Mouse (Mus musculus): ENCODE data around the gene Ttll5. TPM values are rescaled to one million over a fixed set of nuclear protein-coding genes. Genes with fewer than 3 reads are reported as not detected.

The Ttll5 gene
- polyA plus RNA-seq, 1 experiment = 6.6 TPM

DNA sequence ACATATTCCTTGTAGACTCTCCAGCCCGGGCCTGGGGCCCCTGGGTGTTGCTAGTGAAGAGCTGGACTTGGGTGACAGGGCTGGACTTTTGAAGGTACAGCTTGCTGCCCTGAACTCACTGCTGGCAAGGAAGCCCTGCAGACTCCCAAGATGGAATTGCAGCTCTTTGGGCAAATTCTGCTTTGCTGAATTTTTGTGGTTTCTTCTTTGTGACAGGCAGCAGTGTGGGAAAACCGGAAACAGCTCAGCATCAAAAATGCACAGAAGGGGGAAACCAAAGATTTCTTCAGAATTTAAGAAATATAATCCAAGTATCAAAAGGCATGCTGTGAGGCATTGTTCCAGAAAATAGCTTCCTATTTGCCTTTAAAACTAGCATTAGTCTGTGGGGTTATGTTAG lies 189.7 kb downstream of the Ttll5 start:
- Histone ChIP-seq H3K36me3 (replicated peaks; ENCODE audit: low read length) (peaks cover 35% of the 10 kb centered on the region), H3K9me3 (no peaks in the 10 kb centered on the region), H3K4me1 (peaks cover 12% of the 10 kb centered on the region), H3K27me3 (replicated peaks) (peaks cover 2% of the 10 kb centered on the region), H3K4me3 (replicated peaks) (no peak overlapping the region)
- TF ChIP-seq GATA1 (IDR thresholded peaks at IDR 0.05; ENCODE audit: borderline replicate concordance, low read length) = no peak
- no peak for TF ChIP-seq FLI1 (IDR thresholded peaks at IDR 0.05; ENCODE audit: low read length)

DNA sequence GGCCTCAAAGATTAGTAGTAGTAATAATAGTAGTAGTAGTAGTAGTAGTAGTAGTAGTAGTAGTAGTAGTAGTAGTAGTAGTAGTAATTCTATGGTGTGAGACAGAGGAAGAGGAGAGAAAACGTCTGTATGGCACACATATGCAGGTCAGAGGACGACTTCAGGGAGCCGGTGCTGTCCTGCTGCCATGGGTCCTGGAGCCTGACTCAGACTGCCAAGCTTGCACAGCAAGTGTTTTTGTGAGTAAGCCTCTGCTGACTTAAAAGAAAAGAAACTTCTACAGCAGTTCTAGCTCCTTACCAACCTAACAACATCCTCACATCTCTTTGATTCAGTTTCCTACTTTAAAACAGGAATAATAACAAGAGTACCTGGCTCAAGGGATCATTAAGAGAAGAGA lies 190.2 kb downstream of the Ttll5 start:
- H3K4me1 ChIP-seq = peaks cover 11% of the 10 kb centered on the region
- H3K9me3 ChIP-seq = no peaks in the 10 kb centered on the region
- peaks cover 35% of the 10 kb centered on the region for H3K36me3 ChIP-seq (replicated peaks; ENCODE audit: low read length)
- no peak for TF ChIP-seq GATA1 (IDR thresholded peaks at IDR 0.05; ENCODE audit: borderline replicate concordance, low read length)
- TF ChIP-seq FLI1 (IDR thresholded peaks at IDR 0.05; ENCODE audit: low read length) = no peak
- no peak overlapping the region for H3K4me3 ChIP-seq (replicated peaks)
- H3K27me3 ChIP-seq (replicated peaks) = peaks cover 2% of the 10 kb centered on the region

- H3K4me3 ChIP-seq (replicated peaks) = no peak overlapping the region
- no peak for TF ChIP-seq GATA1 (IDR thresholded peaks at IDR 0.05; ENCODE audit: borderline replicate concordance, low read length)
- TF ChIP-seq FLI1 (IDR thresholded peaks at IDR 0.05; ENCODE audit: low read length) = no peak
- H3K27me3 ChIP-seq (replicated peaks) = peaks cover 2% of the 10 kb centered on the region
- peaks cover 11% of the 10 kb centered on the region for H3K4me1 ChIP-seq
- H3K36me3 ChIP-seq (replicated peaks; ENCODE audit: low read length) = peaks cover 36% of the 10 kb centered on the region
- no peaks in the 10 kb centered on the region for H3K9me3 ChIP-seq
These were observed 190.7 kb downstream of the Ttll5 start for GRCm38 (mm10) chr12:86015114-86015513.

DNA sequence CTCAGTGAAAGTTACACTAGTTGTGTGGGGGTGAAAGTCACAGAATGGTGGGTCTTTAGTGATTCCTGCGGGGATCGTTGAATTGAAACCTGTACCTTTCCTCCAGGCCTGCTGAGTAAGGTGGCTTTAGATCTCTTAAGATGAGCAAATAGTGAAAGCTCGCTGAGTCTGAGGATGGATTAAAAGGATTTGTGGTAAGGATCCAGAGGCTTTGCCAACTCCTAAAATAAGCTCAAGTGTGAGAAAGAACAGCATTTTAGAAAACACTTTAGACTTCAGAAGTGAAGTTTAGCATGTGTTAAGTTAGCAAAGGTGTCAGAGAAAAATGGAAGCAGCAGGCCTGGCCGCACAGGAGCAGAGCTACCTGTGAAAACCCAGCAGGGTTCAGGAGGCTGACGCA lies 192.9 kb downstream of the Ttll5 start:
- Histone ChIP-seq H3K9me3 (no peaks in the 10 kb centered on the region), H3K27me3 (replicated peaks) (no peaks in the 10 kb centered on the region), H3K4me3 (replicated peaks) (no peak overlapping the region), H3K4me1 (peaks cover 14% of the 10 kb centered on the region), H3K36me3 (replicated peaks; ENCODE audit: low read length) (peaks cover 49% of the 10 kb centered on the region)
- TF ChIP-seq FLI1 (IDR thresholded peaks at IDR 0.05; ENCODE audit: low read length) (no peak), GATA1 (IDR thresholded peaks at IDR 0.05; ENCODE audit: borderline replicate concordance, low read length) (no peak)

- Histone ChIP-seq H3K4me1 (peaks cover 23% of the 10 kb centered on the region), H3K36me3 (replicated peaks; ENCODE audit: low read length) (peaks cover 38% of the 10 kb centered on the region), H3K4me3 (replicated peaks) (no peak overlapping the region), H3K9me3 (no peaks in the 10 kb centered on the region), H3K27me3 (replicated peaks) (no peaks in the 10 kb centered on the region)
- TF ChIP-seq GATA1 (IDR thresholded peaks at IDR 0.05; ENCODE audit: borderline replicate concordance, low read length) (no peak), FLI1 (IDR thresholded peaks at IDR 0.05; ENCODE audit: low read length) (no peak)
These were observed 197.1 kb downstream of the Ttll5 start for GRCm38 (mm10) chr12:86021583-86021982.

GRCm38 (mm10) chr12:86022282-86022984 lies 198.0 kb downstream of the Ttll5 start:
- H3K4me1 ChIP-seq = peaks cover 16% of the 10 kb centered on the region
- no peak for TF ChIP-seq GATA1 (IDR thresholded peaks at IDR 0.05; ENCODE audit: borderline replicate concordance, low read length)
- TF ChIP-seq FLI1 (IDR thresholded peaks at IDR 0.05; ENCODE audit: low read length) = no peak
- no peak overlapping the region for H3K4me3 ChIP-seq (replicated peaks)
- no peaks in the 10 kb centered on the region for H3K27me3 ChIP-seq (replicated peaks)
- H3K9me3 ChIP-seq = no peaks in the 10 kb centered on the region
- H3K36me3 ChIP-seq (replicated peaks; ENCODE audit: low read length) = peaks cover 38% of the 10 kb centered on the region

- H3K9me3 ChIP-seq = no peaks in the 10 kb centered on the region
- H3K36me3 ChIP-seq (replicated peaks; ENCODE audit: low read length) = peaks cover 38% of the 10 kb centered on the region
- no peaks in the 10 kb centered on the region for H3K27me3 ChIP-seq (replicated peaks)
- no peak overlapping the region for H3K4me3 ChIP-seq (replicated peaks)
- TF ChIP-seq GATA1 (IDR thresholded peaks at IDR 0.05; ENCODE audit: borderline replicate concordance, low read length) (no peak), FLI1 (IDR thresholded peaks at IDR 0.05; ENCODE audit: low read length) (no peak)
- peaks cover 16% of the 10 kb centered on the region for H3K4me1 ChIP-seq
These were observed 198.8 kb downstream of the Ttll5 start for GRCm38 (mm10) chr12:86023081-86023871.

DNA sequence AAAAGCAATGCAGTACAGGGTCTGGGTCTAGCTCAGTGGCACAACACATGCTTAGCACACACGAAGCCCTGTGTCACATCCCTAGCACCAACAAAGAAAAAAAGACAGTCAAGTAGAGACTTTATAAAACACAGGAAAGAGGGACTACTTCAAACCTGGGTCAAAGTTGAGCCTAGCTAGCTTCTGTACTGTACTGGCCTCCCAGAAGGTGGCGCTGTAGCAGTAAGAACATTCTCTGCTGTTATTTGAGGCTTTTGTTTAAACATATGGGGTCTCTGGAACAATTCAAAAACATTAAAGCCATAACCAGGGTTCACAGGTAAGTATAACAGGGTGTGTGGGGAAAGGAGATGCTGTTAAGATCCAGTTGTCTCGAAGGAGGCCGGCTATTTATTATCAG lies 200.0 kb downstream of the Ttll5 start:
- no peaks in the 10 kb centered on the region for H3K9me3 ChIP-seq
- TF ChIP-seq GATA1 (IDR thresholded peaks at IDR 0.05; ENCODE audit: borderline replicate concordance, low read length) = no peak
- TF ChIP-seq FLI1 (IDR thresholded peaks at IDR 0.05; ENCODE audit: low read length) = no peak
- peaks cover 17% of the 10 kb centered on the region for H3K4me1 ChIP-seq
- peaks cover 40% of the 10 kb centered on the region for H3K36me3 ChIP-seq (replicated peaks; ENCODE audit: low read length)
- H3K4me3 ChIP-seq (replicated peaks) = no peak overlapping the region
- no peaks in the 10 kb centered on the region for H3K27me3 ChIP-seq (replicated peaks)

DNA sequence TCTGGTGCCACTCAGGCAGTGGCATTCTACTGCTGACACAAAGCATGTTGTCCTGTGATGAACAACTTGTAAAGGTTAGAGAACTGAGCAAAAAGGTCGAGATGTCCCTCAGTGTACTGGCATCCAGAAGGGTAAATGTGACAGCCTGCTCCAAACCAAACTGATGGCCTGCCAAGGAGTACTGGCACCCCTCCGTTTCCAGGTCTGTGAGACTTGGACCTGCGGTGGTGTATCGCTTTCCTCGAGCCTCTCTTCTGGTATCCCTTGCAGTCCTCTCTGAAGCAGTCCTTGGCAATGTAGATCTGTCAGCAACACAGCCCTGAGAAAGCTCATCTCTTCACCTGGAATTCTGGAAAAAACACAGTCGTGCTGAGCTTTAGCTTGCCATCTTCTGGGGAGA lies 201.0 kb downstream of the Ttll5 start:
- peaks cover 27% of the 10 kb centered on the region for H3K4me1 ChIP-seq
- no peak overlapping the region for H3K4me3 ChIP-seq (replicated peaks)
- no peaks in the 10 kb centered on the region for H3K9me3 ChIP-seq
- TF ChIP-seq GATA1 (IDR thresholded peaks at IDR 0.05; ENCODE audit: borderline replicate concordance, low read length) = no peak
- no peak for TF ChIP-seq FLI1 (IDR thresholded peaks at IDR 0.05; ENCODE audit: low read length)
- peaks cover 36% of the 10 kb centered on the region for H3K36me3 ChIP-seq (replicated peaks; ENCODE audit: low read length)
- H3K27me3 ChIP-seq (replicated peaks) = no peaks in the 10 kb centered on the region

DNA sequence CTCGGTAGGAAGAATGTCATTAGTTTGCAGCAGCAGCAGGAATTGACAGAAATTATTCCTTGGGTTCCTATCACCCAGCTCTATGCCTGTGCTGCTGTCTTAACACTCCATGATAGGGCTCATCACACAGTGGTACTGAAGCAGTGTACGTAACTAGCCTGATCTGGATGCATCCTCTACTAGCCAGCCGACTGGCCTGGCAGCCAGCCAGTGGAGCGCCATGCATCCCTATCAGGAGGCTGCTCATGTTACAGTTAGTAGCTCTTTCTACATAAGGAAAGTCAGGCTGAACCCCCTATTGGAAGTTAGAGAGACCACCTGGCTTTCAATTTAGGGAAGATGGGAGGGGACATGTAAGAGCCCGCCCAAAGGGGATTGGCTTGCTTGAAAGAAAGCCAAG lies 202.5 kb downstream of the Ttll5 start:
- H3K4me3 ChIP-seq (replicated peaks) = no peak overlapping the region
- no peak for TF ChIP-seq FLI1 (IDR thresholded peaks at IDR 0.05; ENCODE audit: low read length)
- no peak for TF ChIP-seq GATA1 (IDR thresholded peaks at IDR 0.05; ENCODE audit: borderline replicate concordance, low read length)
- peaks cover 26% of the 10 kb centered on the region for H3K36me3 ChIP-seq (replicated peaks; ENCODE audit: low read length)
- H3K9me3 ChIP-seq = no peaks in the 10 kb centered on the region
- H3K4me1 ChIP-seq = peaks cover 30% of the 10 kb centered on the region
- H3K27me3 ChIP-seq (replicated peaks) = no peaks in the 10 kb centered on the region
